Mouse (Mus musculus) CD4-positive naive resting alpha-beta T cell, adult 57 days (primary cell): ENCODE results near the gene Dop1b. TPM values are rescaled to one million over a fixed set of nuclear protein-coding genes. Genes with fewer than 3 reads are reported as not detected.

Source experiments
- total RNA-seq: library from RNA; stranded (reverse); gene quantifications from one replicate; pipeline ENCODE4 v1.2.4, GENCODE M21; 2023

The Dop1b gene
- 72.1 TPM for total RNA-seq

GRCm38 (mm10) chr16:93711411-93712188 is at the start of gene Dop1b:
Gene Dop1b, plus strand, starts transcription at chr16:93711904.

DNA sequence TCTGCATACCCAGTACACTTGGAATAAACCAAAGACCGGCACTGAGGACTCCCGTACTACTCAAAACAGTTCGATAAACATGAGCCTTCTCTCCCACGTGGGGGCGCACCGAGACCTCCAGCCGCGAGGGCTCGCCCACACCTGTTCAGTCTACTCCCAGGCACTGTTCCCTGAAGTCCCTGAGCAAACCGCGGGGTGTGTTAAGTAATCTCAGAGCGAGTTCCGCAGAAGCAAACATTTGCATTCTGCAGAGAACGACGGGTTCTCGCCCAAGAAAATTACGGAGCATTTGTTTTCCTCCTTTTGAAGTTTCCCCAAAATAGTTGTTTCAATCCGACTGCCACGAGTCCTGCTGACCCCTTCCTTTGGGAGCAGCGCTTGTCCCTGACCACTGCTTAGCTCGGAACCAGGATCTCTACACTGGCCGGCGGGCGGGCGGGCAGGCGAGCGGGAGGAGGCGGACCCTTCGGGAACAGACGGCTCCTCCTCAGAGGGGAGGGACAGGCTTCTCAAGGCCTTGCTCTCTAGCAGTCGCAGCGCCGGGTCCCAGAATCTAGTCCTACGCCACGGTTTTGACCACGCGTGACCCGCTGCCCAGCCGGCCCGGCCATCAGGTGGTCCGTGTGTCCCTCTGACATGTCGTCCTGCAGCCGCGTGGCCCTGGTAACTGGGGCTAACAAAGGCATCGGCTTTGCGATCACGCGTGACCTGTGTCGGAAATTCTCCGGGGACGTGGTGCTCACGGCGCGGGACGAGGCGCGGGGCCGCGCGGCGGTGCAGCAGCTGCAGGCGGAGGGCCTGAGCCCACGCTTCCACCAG is 28.8 kb upstream of the Dop1b start, which contains the start of gene Cbr3:
TSS of gene Cbr3 (plus strand) at position 527 of the 819 bp plus-strand sequence.

GRCm38 (mm10) chr16:93831627-93832395 is 120.1 kb downstream of the Dop1b start, which contains the start of gene Morc3:
Gene Morc3, plus strand, starts transcription at chr16:93832121.

Other genes starting within 250 kb of the Dop1b start
- 9.7 TPM for gene Setd4, start 107.8 kb upstream of the Dop1b start, total RNA-seq
- gene Cbr1, start 106.1 kb upstream of the Dop1b start, total RNA-seq, result 37.2 TPM
- gene Gm5678, start 83.8 kb upstream of the Dop1b start, total RNA-seq, result 0.65 TPM
- not detected for gene Cbr3, start 28.7 kb upstream of the Dop1b start, total RNA-seq
- gene Morc3, start 120.2 kb downstream of the Dop1b start, total RNA-seq, result 135 TPM
- 14.2 TPM for gene Chaf1b, start 172.0 kb downstream of the Dop1b start, total RNA-seq